Mouse (Mus musculus) brown adipose tissue, adult 24 weeks (tissue): ENCODE measurements around the gene Akain1. TPM values are rescaled to one million over a fixed set of nuclear protein-coding genes. Genes with fewer than 3 reads are reported as not detected.

Experiments
- H3K27ac ChIP-seq: fragments of 200-500 bp; replicated peaks from 2 replicates; pipeline ENCODE4 v1.5.1; 2012; ENCODE audit warnings: low read depth, mild to moderate bottlenecking, low read length
- H3K4me1 ChIP-seq: fragments of 200-500 bp; 2 replicates; pipeline ENCODE4 v1.6.1; 2012; ENCODE audit warnings: low read length, mixed read lengths; ENCODE audit not compliant: control insufficient read depth, insufficient read depth, insufficient read length
- H3K4me3 ChIP-seq: fragments of 200-500 bp; 2 replicates; pipeline ENCODE4 v1.5.1; 2012; ENCODE audit warnings: low read depth, mild to moderate bottlenecking, low read length, moderate library complexity; ENCODE audit not compliant: insufficient read depth
- polyA plus RNA-seq: library from polyadenylated mRNA; stranded (reverse); fragments of >200 nt; gene quantifications from 2 replicates; pipeline ENCODE4 v1.2.4, GENCODE M21; 2012; ENCODE audit not compliant: missing spikeins, insufficient read depth, insufficient read length

The Akain1 gene
- polyA plus RNA-seq: not detected in 2 replicates

DNA sequence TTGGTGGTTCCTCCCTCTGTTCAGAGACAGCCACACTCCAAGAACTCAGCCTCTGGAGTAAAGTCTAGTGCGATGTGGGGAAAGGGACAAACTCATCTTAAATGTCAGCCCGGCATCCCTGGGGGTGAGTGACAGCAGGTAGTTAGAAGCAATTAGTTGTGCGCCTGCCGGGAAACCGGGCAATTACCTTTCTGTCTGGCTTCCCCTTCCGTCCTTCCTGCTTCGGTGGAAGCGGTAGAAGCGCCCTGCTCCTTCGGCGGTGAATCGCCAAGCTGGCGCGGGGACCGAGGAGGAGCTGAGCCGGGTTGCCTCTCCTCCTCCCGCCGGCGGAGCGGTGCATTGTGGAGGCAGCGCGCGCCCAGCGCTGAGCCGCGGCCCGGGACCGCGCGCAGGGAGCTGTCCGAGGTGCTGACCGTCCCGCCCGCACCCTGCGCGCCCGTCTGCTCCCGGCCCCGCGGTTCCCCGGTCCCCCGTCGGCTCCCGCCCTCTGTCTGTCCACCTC lies at the start of gene Akain1:
TSS of gene Akain1 (plus strand) at position 337 of the 502 bp plus-strand sequence.
- no peaks in the 10 kb centered on the region for H3K4me1 ChIP-seq
- H3K4me3 ChIP-seq: peak within 1 kb of the TSS; percentile 28
- no peak within 1 kb of the TSS for H3K27ac ChIP-seq

DNA sequence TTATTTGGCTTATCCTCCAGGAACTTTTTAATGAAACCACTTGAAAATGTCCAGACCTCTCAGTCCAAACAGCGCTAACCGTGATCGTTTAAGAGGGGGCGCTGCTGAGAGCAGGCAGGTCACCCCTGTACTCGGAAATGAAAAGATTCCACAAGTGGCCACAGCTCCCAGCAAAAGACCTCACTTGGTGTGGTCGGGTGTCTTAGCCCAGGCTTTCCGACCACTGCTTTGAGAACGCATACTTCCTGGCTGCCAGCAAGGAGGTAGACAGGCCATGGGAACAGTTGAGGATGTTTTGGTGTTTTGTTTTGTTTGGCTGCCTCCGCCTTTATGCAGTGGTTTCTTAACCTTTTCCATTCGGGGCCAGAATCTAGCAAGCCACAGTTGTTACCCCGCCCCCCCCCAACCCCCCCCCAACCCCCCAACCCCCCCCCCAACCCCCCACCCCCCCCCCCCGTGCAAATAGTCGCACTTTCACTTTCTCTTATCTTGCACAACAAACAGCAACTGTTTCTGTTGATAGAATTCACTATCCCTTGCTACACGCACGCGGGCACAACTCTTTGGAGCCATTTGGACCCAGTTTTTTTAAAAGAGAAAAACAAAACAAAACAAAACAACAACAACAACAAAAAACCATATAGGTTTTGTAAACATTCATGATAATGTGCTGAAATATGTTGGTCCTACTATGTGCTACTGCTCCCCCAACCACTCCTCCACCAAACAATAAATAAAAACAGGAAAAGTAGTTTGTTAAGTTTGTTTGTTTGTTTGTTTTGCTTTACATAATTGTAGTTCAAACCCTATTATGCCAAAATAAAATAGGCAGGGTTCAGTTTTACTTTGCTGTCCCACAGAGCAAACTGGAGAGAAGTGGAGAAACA lies 42.7 kb upstream of the Akain1 start:
- Histone ChIP-seq H3K4me1 (no peaks in the 10 kb centered on the region), H3K27ac (peak overlapping the region; percentile 68), H3K4me3 (peak overlapping the region; percentile 50)

DNA sequence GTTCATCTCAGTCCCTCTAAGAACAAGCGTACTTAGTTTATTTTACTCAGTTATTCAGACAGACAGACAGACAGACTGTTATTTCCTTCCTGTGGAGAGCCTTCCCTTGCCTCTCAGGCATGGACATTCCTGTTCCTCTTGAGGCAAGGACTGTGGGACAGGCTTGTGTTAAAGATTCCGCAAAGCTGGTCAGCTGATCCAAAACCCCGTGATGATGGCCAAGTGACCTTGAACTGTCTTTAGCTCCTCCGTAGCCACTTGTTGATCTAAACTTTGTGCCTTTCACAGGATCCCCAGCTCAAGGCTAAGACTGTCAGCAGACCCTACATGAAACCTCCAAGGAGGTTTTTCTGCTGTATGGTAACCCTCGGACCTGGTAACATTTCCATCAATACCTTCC lies 42.0 kb upstream of the Akain1 start:
- H3K4me1 ChIP-seq: no peaks in the 10 kb centered on the region
- no peak overlapping the region for H3K27ac ChIP-seq
- H3K4me3 ChIP-seq: no peak overlapping the region

GRCm38 (mm10) chr17:69398092-69398491 lies 41.0 kb upstream of the Akain1 start:
- no peak overlapping the region for H3K27ac ChIP-seq
- no peaks in the 10 kb centered on the region for H3K4me1 ChIP-seq
- no peak overlapping the region for H3K4me3 ChIP-seq

DNA sequence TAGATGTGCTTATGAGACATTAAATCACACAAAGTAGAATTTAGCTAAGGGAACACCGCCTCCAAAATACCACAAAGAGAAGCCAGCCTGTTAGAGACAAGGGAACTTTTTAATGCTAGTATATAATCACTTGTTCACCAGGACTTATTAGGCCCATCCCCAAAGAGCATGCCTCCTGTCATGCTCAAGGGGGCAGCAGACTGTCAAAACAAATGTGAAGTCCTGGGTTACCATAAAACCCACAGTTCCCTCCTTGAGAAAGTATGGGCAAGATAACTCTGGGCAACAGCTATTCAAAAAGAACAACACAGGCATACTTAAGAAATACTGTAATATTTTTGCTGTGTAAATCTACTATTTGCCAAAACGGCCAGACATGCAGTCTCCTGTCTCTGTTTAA lies 38.0 kb upstream of the Akain1 start:
- Histone ChIP-seq H3K4me1 (no peaks in the 10 kb centered on the region), H3K4me3 (no peak overlapping the region), H3K27ac (no peak overlapping the region)

GRCm38 (mm10) chr17:69416163-69416562 lies 23.0 kb upstream of the Akain1 start:
- Histone ChIP-seq H3K4me1 (no peaks in the 10 kb centered on the region), H3K27ac (no peak overlapping the region), H3K4me3 (peak overlapping the region; percentile 85; the same call in 1 of the 2 replicates)

GRCm38 (mm10) chr17:69416920-69417661 lies 22.0 kb upstream of the Akain1 start:
- Histone ChIP-seq H3K4me3 (peak overlapping the region; percentile 85), H3K4me1 (no peaks in the 10 kb centered on the region), H3K27ac (peak overlapping the region; percentile 94)

DNA sequence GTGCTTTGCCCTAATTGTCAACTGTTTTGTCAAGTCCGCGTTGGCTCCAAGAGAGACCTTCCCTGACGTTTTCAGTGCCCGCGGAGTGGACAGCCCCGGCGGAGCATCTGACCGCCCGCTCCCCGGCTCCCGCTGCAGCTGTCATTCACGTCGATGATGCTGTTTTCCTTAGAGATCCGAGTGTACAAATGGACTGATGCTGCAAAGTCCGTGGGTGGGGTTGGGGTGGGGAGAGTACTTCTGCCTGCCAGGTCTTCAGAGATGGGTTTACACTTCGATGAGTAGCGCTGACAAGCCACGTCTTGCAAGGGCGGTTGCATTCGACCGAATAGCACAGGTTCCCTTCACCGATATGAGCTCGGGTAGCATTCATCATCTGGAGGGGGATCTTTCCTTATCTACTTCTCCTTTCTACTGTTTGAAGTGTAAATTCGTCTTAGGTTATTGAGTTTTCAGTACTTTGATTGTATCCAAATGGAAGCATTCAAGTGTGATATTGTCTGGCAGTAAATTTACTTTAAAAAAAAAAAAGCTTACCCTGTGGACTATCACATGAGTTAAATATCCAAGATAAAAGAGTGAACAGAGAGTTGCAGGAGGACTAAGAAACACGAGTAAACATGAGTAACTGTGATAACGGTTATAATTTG lies 21.3 kb upstream of the Akain1 start:
- Histone ChIP-seq H3K4me3 (peak overlapping the region; percentile 85), H3K27ac (peak overlapping the region; percentile 94), H3K4me1 (no peaks in the 10 kb centered on the region)

DNA sequence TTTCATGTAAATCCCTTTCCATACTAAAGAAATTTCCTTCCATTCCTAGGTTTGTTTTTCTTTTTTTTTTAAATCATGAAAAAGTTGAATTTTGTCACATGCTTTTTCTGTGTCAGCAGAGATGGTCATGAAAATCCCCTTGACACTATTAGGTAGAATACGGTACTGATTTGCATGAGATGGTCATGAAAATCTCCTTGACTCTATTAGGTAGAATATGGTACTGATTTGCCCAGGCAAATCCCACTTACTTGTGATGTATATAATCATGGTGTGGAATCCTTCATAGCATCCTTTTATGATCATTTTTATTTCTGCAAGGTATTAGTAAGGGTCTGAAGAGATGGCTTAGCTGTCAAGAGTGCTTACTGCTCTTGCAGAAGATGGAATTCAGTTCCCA lies 17.5 kb upstream of the Akain1 start:
- Histone ChIP-seq H3K4me3 (no peak overlapping the region), H3K27ac (no peak overlapping the region), H3K4me1 (no peaks in the 10 kb centered on the region)

DNA sequence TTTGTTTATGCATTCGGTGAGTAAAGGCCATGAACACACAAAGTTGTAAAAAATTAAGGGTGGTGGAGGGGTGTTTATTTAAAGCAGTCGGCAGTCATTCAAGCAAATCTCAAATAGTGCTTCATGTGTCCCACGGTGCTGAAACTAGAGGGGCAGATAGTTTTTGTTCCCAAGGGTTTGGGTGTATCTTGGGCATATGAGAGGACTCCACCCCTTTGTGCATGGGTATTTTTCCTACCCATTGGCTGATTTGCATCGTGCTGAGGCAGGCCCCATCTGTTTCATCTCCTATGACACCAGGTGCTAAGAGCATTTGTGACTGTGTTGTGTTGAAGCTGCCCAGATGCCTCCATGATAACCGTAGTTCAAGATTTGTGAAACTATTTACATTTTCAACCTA lies 1.3 kb upstream of the Akain1 start:
- no peaks in the 10 kb centered on the region for H3K4me1 ChIP-seq
- H3K4me3 ChIP-seq: no peak overlapping the region
- H3K27ac ChIP-seq: no peak overlapping the region

GRCm38 (mm10) chr17:69438486-69438885 lies 640 bp upstream of the Akain1 start:
- Histone ChIP-seq H3K4me3 (no peak overlapping the region), H3K4me1 (no peaks in the 10 kb centered on the region), H3K27ac (no peak overlapping the region)

- peak overlapping the region; percentile 7; the same call in 1 of the 2 replicates for H3K4me3 ChIP-seq
- H3K4me1 ChIP-seq: no peaks in the 10 kb centered on the region
- no peak overlapping the region for H3K27ac ChIP-seq
These were observed 700 bp downstream of the Akain1 start for GRCm38 (mm10) chr17:69439571-69440480.

DNA sequence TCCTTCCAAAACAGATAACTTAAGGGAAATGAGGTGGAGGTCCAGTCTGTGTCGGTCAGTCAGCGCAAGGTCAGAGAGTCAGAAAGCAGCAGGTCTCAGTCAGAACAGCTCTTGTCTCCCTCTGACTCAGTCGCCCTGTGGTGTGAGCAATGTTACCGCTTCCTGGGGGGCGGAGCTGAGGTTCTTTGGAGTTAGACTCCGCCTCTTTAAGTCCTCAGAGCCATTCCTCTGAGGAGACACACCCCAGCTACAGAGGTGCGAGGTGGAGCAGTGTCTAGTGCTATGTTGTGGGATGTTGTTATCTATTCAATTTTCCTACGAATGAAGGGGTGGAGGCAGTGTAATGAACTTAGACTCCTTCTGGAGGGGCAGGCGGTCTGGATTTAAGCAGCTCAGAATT lies 1.9 kb downstream of the Akain1 start:
- Histone ChIP-seq H3K4me1 (no peaks in the 10 kb centered on the region), H3K27ac (no peak overlapping the region), H3K4me3 (no peak overlapping the region)

- no peak overlapping the region for H3K27ac ChIP-seq
- no peaks in the 10 kb centered on the region for H3K4me1 ChIP-seq
- no peak overlapping the region for H3K4me3 ChIP-seq
These were observed 9.6 kb downstream of the Akain1 start for GRCm38 (mm10) chr17:69448679-69449078.
